Mouse (Mus musculus): ENCODE data around the gene Taz.

DNA sequence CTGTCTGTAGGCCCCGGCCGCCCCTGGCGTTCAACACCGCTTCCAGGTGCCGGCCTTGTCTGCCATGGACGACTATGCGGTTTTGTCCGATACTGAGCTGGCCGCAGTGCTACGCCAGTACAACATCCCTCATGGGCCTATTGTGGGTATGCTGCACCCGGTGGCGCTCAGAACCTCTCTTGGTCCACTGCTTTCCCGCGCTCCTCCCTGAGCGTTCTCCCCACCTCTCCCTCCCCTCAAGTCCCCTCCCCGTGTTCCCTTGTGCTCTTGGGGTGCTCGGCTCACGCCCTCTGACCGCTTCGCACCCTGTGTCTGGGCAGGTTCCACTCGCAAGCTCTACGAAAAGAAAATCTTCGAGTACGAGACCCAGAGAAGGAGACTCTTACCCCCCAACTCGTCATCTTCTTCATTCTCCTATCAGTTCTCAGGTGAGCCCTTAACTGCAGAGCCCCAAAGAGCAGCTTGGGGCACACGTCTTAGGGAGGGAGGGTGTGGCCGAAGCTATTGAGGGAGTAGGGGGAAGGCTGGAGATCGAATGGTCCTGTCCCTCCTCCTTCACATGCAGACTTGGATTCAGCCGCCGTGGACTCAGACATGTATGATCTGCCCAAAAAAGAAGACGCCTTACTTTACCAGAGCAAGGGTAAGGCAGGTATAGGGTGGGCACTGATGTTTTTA, 26.7 kb upstream of the Taz start:
- TF ChIP-seq CTCF (IDR thresholded peaks at IDR 0.05; ENCODE audit: borderline replicate concordance, insufficient read depth, low read length) (no peak), POLR2A (IDR thresholded peaks at IDR 0.05; ENCODE audit: low read depth, low read length) (no peak)

Data from embryonic fibroblast, embryonic 13.5 days (primary cell).